Mouse (Mus musculus) CH12.LX (cell line): ENCODE results near the gene Olfr1441. TPM values are rescaled to one million over a fixed set of nuclear protein-coding genes. Genes with fewer than 3 reads are reported as not detected.

Experiments used
- DNase-seq: peaks from one replicate; pipeline ENCODE4 v3.0.0-alpha.2; 2013; ENCODE audit errors: extremely low read depth
- H3K27ac ChIP-seq: 2 replicates; pipeline ENCODE4 v1.5.1; 2012; ENCODE audit warnings: low read depth, mild to moderate bottlenecking, control low read depth, moderate library complexity; ENCODE audit not compliant: insufficient read depth
- H3K27me3 ChIP-seq: replicated peaks from 2 replicates; pipeline ENCODE3; 2012; ENCODE audit warnings: inconsistent platforms
- H3K36me3 ChIP-seq, 2 experiments: replicated peaks in 1 of 2; 2 replicates each; pipeline versions ENCODE3 to v1.6.1; 2012; ENCODE audit warnings: inconsistent platforms in 1 of 2, low read length in 1 of 2, mild to moderate bottlenecking in 1 of 2, mixed read lengths in 1 of 2, moderate library complexity in 1 of 2; ENCODE audit not compliant: control insufficient read depth in 1 of 2, insufficient read depth in 1 of 2
- H3K4me1 ChIP-seq, 2 experiments: 2 replicates each; pipeline ENCODE4 v1.6.1; 2012; ENCODE audit warnings: inconsistent platforms in 1 of 2, moderate library complexity in 1 of 2; ENCODE audit not compliant: insufficient read depth in 2 of 2, control insufficient read depth in 1 of 2
- H3K4me2 ChIP-seq: 2 replicates; pipeline ENCODE4 v1.6.1; 2012; ENCODE audit warnings: low read depth, mild to moderate bottlenecking, control low read depth; ENCODE audit not compliant: poor library complexity, insufficient read depth, severe bottlenecking
- H3K4me3 ChIP-seq, 3 experiments: fragments of 150-350 bp in 1 of 3; sonication (generic) in 1 of 3; replicated peaks in 1 of 3; 2 replicates each; pipeline versions ENCODE3 to v1.5.1; 2011 to 2012; ENCODE audit warnings: low read depth in 2 of 3, low read length in 2 of 3, mild to moderate bottlenecking in 2 of 3, moderate library complexity in 2 of 3, control low read depth in 1 of 3, improper control_type of control experiment in 1 of 3, inconsistent platforms in 1 of 3, mixed read lengths in 1 of 3; ENCODE audit not compliant: poor library complexity in 1 of 3
- H3K79me2 ChIP-seq: replicated peaks from 2 replicates; pipeline ENCODE4 v1.6.1; 2012; ENCODE audit warnings: mild to moderate bottlenecking, moderate library complexity; ENCODE audit not compliant: control insufficient read depth, poor library complexity, insufficient read depth, severe bottlenecking; ENCODE audit errors: extremely low read depth
- H3K9ac ChIP-seq: 2 replicates; pipeline ENCODE4 v1.6.1; 2012; ENCODE audit warnings: low read depth, mild to moderate bottlenecking, control low read depth, moderate library complexity; ENCODE audit not compliant: insufficient read depth
- H3K9me3 ChIP-seq: replicated peaks from 2 replicates; pipeline ENCODE3; 2012; ENCODE audit warnings: low read length, inconsistent platforms, mixed read lengths
- CHD1 ChIP-seq: IDR thresholded peaks from 2 replicates; pipeline ENCODE4 v1.6.1; 2012; ENCODE audit warnings: low read depth, low read length, improper control_type of control experiment, inconsistent platforms
- CHD2 ChIP-seq: IDR thresholded peaks from 2 replicates; pipeline ENCODE4 v1.6.1; 2011; ENCODE audit warnings: low read length, improper control_type of control experiment
- CTCF ChIP-seq, 2 experiments: IDR thresholded peaks in 1 of 2; conservative IDR thresholded peaks in 1 of 2; 2 replicates each; pipeline ENCODE4 v1.5.1; 2011 to 2012; ENCODE audit warnings: low read depth in 2 of 2, low read length in 2 of 2, improper control_type of control experiment in 1 of 2, inconsistent platforms in 1 of 2, mild to moderate bottlenecking in 1 of 2, moderate library complexity in 1 of 2
- ELF1 ChIP-seq: IDR thresholded peaks from 2 replicates; pipeline ENCODE4 v1.6.1; 2014; ENCODE audit warnings: low read depth, mild to moderate bottlenecking, inconsistent platforms, low read length, improper control_type of control experiment
- ETS1 ChIP-seq: conservative IDR thresholded peaks from 2 replicates; pipeline ENCODE4 v1.6.1; 2012; ENCODE audit warnings: low read depth, mild to moderate bottlenecking, inconsistent platforms, low read length, improper control_type of control experiment, moderate library complexity
- GABPA ChIP-seq: IDR thresholded peaks from 2 replicates; pipeline ENCODE4 v1.6.1; 2012; ENCODE audit warnings: low read depth, low read length, improper control_type of control experiment, inconsistent platforms; ENCODE audit not compliant: insufficient replicate concordance
- KAT2A ChIP-seq: IDR thresholded peaks from 2 replicates; pipeline ENCODE4 v1.6.1; 2012; ENCODE audit warnings: low read length, improper control_type of control experiment, inconsistent platforms; ENCODE audit not compliant: insufficient replicate concordance
- MAX ChIP-seq: IDR thresholded peaks from 2 replicates; pipeline ENCODE4 v1.6.1; 2011; ENCODE audit warnings: low read length, improper control_type of control experiment
- MAZ ChIP-seq: IDR thresholded peaks from 2 replicates; pipeline ENCODE4 v1.6.1; 2012; ENCODE audit warnings: low read depth, mild to moderate bottlenecking, inconsistent platforms, low read length, improper control_type of control experiment, moderate library complexity
- MEF2A ChIP-seq: IDR thresholded peaks from 2 replicates; pipeline ENCODE4 v1.6.1; 2014; ENCODE audit warnings: low read depth, mild to moderate bottlenecking, inconsistent platforms, low read length, improper control_type of control experiment, borderline replicate concordance
- MXI1 ChIP-seq: IDR thresholded peaks from 2 replicates; pipeline ENCODE4 v1.6.1; 2011; ENCODE audit warnings: mild to moderate bottlenecking, low read depth, low read length, improper control_type of control experiment
- MYC ChIP-seq: IDR thresholded peaks from 2 replicates; pipeline ENCODE4 v1.6.1; 2011; ENCODE audit warnings: low read depth, mild to moderate bottlenecking, improper control_type of control experiment, low read length
- NRF1 ChIP-seq: IDR thresholded peaks from 2 replicates; pipeline ENCODE4 v1.6.1; 2014; ENCODE audit warnings: low read depth, mild to moderate bottlenecking, inconsistent platforms, low read length, improper control_type of control experiment, moderate library complexity
- RCOR1 ChIP-seq: conservative IDR thresholded peaks from 2 replicates; pipeline ENCODE4 v1.6.1; 2012; ENCODE audit warnings: low read depth, mild to moderate bottlenecking, inconsistent platforms, low read length, improper control_type of control experiment
- SMC3 ChIP-seq: IDR thresholded peaks from 2 replicates; pipeline ENCODE4 v1.6.1; 2011; ENCODE audit warnings: low read depth, low read length, improper control_type of control experiment
- TCF12 ChIP-seq: IDR thresholded peaks from 2 replicates; pipeline ENCODE4 v1.6.1; 2014; ENCODE audit warnings: low read depth, mild to moderate bottlenecking, inconsistent platforms, low read length, improper control_type of control experiment
- UBTF ChIP-seq: IDR thresholded peaks from 2 replicates; pipeline ENCODE4 v1.6.1; 2012; ENCODE audit warnings: low read depth, mild to moderate bottlenecking, inconsistent platforms, low read length, improper control_type of control experiment, moderate library complexity
- ZKSCAN1 ChIP-seq: IDR thresholded peaks from 2 replicates; pipeline ENCODE4 v1.6.1; 2012; ENCODE audit warnings: low read depth, inconsistent platforms, low read length, improper control_type of control experiment, borderline replicate concordance
- ZNF384 ChIP-seq: IDR thresholded peaks from 2 replicates; pipeline ENCODE4 v1.6.1; 2012; ENCODE audit warnings: low read depth, low read length, improper control_type of control experiment, inconsistent platforms
- dilution Hi-C: fragments of 300-500 bp; cut with MboI; formaldehyde crosslinking; loops from 2 replicates; pipeline ENCODE4 v1.14.3; 2020; ENCODE audit warnings: low sequenced_read_pairs; ENCODE audit not compliant: extremely low pct_unique_long_range_greater_than_20kb, extremely low pct_ligation_motif_present
- in situ Hi-C: fragments of 300-500 bp; cut with MboI; formaldehyde crosslinking; loops from 3 replicates; pipeline ENCODE4 v1.14.3; 2019; ENCODE audit warnings: low sequenced_read_pairs, low pct_ligation_motif_present, low pct_unique_long_range_greater_than_20kb, mixed read lengths
- polyA plus RNA-seq: library from polyadenylated mRNA; unstranded; fragments of >175 nt; gene quantifications from 2 replicates; pipeline ENCODE4 v1.2.1, GENCODE M21; 2012; ENCODE audit warnings: low read depth; ENCODE audit not compliant: insufficient read length
- total RNA-seq, 2 experiments: library from RNA; depleted of rRNA; stranded (reverse); fragments of 300-350 nt in 1 of 2; fragments of >200 nt in 1 of 2; gene quantifications; 2 replicates each; pipeline ENCODE4 v1.2.3; 2012 to 2014

The Olfr1441 gene
- total and polyA plus RNA-seq, 3 experiments: not detected

GRCm38 (mm10) chr19:12440103-12440725 lies 23.0 kb downstream of the Olfr1441 start:
- Histone ChIP-seq H3K36me3 (no peaks in the 10 kb centered on the region), H3K27me3 (no peaks in the 10 kb centered on the region), H3K4me1 (peaks cover 21 to 42% of the 10 kb centered on the region in 2 experiments), H3K4me2 (no peak overlapping the region), H3K9me3 (no peaks in the 10 kb centered on the region), H3K79me2 (no peaks in the 10 kb centered on the region), H3K9ac (no peak overlapping the region), H3K4me3 (no peak overlapping the region), H3K27ac (no peak overlapping the region)
- in situ Hi-C loops: no loop called here
- TF ChIP-seq CHD1 (no peak), ZNF384 (no peak), ZKSCAN1 (no peak), MAZ (no peak), MEF2A (no peak), CHD2 (no peak), UBTF (no peak), MXI1 (no peak), MAX (no peak), KAT2A (no peak), CTCF (conservative IDR thresholded peaks at IDR 0.05 in 1 of 2, IDR thresholded peaks at IDR 0.05 in 1 of 2; ENCODE audit: low read depth in 2 of 2, low read length in 2 of 2) (no peak), TCF12 (no peak), NRF1 (no peak), RCOR1 (no peak), MYC (no peak), SMC3 (no peak), ELF1 (no peak)
- dilution Hi-C loops: no loop called here
- DNase-seq: peak; percentile 23

GRCm38 (mm10) chr19:12442560-12442959 lies 25.3 kb downstream of the Olfr1441 start:
- Histone ChIP-seq H3K27me3 (no peaks in the 10 kb centered on the region), H3K4me3 (no peak overlapping the region), H3K27ac (no peak overlapping the region), H3K9ac (no peak overlapping the region), H3K9me3 (no peaks in the 10 kb centered on the region), H3K36me3 (no peaks in the 10 kb centered on the region), H3K79me2 (no peaks in the 10 kb centered on the region), H3K4me1 (peaks cover 9 to 28% of the 10 kb centered on the region in 2 experiments; a peak in 3 of 4 replicates), H3K4me2 (no peak overlapping the region)
- in situ Hi-C loops: no loop called here
- DNase-seq: no peak
- no peak for TF ChIP-seq GABPA
- TF ChIP-seq ETS1: no peak
- TF ChIP-seq, all 38 proteins: peak for 0
- dilution Hi-C loops: no loop called here
